Mouse (Mus musculus): ENCODE measurements around the gene Nptxr.

GRCm38 (mm10) chr15:79790111-79790510, 14.5 kb downstream of the Nptxr start:
- TF ChIP-seq POLR2A (IDR thresholded peaks at IDR 0.05; ENCODE audit: low read depth, low read length) (no peak), HCFC1 (IDR thresholded peaks at IDR 0.05; ENCODE audit: low read depth, low read length) (no peak), CTCF (conservative IDR thresholded peaks at IDR 0.05 in 1 of 2, IDR thresholded peaks at IDR 0.05 in 1 of 2; ENCODE audit: low read depth in 2 of 2, low read length in 2 of 2) (no peak), CHD2 (IDR thresholded peaks at IDR 0.05; ENCODE audit: low read length) (no peak), POLR2AphosphoS2 (IDR thresholded peaks at IDR 0.05; ENCODE audit: low read depth, low read length) (no peak), ZMIZ1 (IDR thresholded peaks at IDR 0.05; ENCODE audit: low read depth, low read length) (no peak), KAT2A (IDR thresholded peaks at IDR 0.05; ENCODE audit: insufficient replicate concordance, low read length) (no peak), USF1 (IDR thresholded peaks at IDR 0.05; ENCODE audit: low read depth, low read length) (no peak), ZC3H11A (IDR thresholded peaks at IDR 0.05; ENCODE audit: low read depth, low read length) (no peak), MEF2A (IDR thresholded peaks at IDR 0.05; ENCODE audit: borderline replicate concordance, low read depth, low read length) (no peak), E2F4 (IDR thresholded peaks at IDR 0.05; ENCODE audit: insufficient replicate concordance, low read depth, low read length) (no peak), ZNF384 (IDR thresholded peaks at IDR 0.05; ENCODE audit: low read depth, low read length) (no peak), MAX (IDR thresholded peaks at IDR 0.05; ENCODE audit: low read length) (no peak)

Data from CH12.LX (cell line).